Mouse (Mus musculus) CH12.LX (cell line): ENCODE measurements around the gene Socs5. TPM values are rescaled to one million over a fixed set of nuclear protein-coding genes. Genes with fewer than 3 reads are reported as not detected.

Source experiments
- DNase-seq: peaks from one replicate; pipeline ENCODE4 v3.0.0-alpha.2; 2013; ENCODE audit errors: extremely low read depth
- H3K27ac ChIP-seq: 2 replicates; pipeline ENCODE4 v1.5.1; 2012; ENCODE audit warnings: low read depth, mild to moderate bottlenecking, control low read depth, moderate library complexity; ENCODE audit not compliant: insufficient read depth
- H3K27me3 ChIP-seq: replicated peaks from 2 replicates; pipeline ENCODE3; 2012; ENCODE audit warnings: inconsistent platforms
- H3K36me3 ChIP-seq, 2 experiments: replicated peaks in 1 of 2; 2 replicates each; pipeline versions ENCODE3 to v1.6.1; 2012; ENCODE audit warnings: inconsistent platforms in 1 of 2, low read length in 1 of 2, mild to moderate bottlenecking in 1 of 2, mixed read lengths in 1 of 2, moderate library complexity in 1 of 2; ENCODE audit not compliant: control insufficient read depth in 1 of 2, insufficient read depth in 1 of 2
- H3K4me1 ChIP-seq, 2 experiments: 2 replicates each; pipeline ENCODE4 v1.6.1; 2012; ENCODE audit warnings: inconsistent platforms in 1 of 2, moderate library complexity in 1 of 2; ENCODE audit not compliant: insufficient read depth in 2 of 2, control insufficient read depth in 1 of 2
- H3K4me2 ChIP-seq: 2 replicates; pipeline ENCODE4 v1.6.1; 2012; ENCODE audit warnings: low read depth, mild to moderate bottlenecking, control low read depth; ENCODE audit not compliant: poor library complexity, insufficient read depth, severe bottlenecking
- H3K4me3 ChIP-seq, 3 experiments: fragments of 150-350 bp in 1 of 3; sonication (generic) in 1 of 3; replicated peaks in 1 of 3; 2 replicates each; pipeline versions ENCODE3 to v1.5.1; 2011 to 2012; ENCODE audit warnings: low read depth in 2 of 3, low read length in 2 of 3, mild to moderate bottlenecking in 2 of 3, moderate library complexity in 2 of 3, control low read depth in 1 of 3, improper control_type of control experiment in 1 of 3, inconsistent platforms in 1 of 3, mixed read lengths in 1 of 3; ENCODE audit not compliant: poor library complexity in 1 of 3
- H3K79me2 ChIP-seq: replicated peaks from 2 replicates; pipeline ENCODE4 v1.6.1; 2012; ENCODE audit warnings: mild to moderate bottlenecking, moderate library complexity; ENCODE audit not compliant: control insufficient read depth, poor library complexity, insufficient read depth, severe bottlenecking; ENCODE audit errors: extremely low read depth
- H3K9ac ChIP-seq: 2 replicates; pipeline ENCODE4 v1.6.1; 2012; ENCODE audit warnings: low read depth, mild to moderate bottlenecking, control low read depth, moderate library complexity; ENCODE audit not compliant: insufficient read depth
- H3K9me3 ChIP-seq: replicated peaks from 2 replicates; pipeline ENCODE3; 2012; ENCODE audit warnings: low read length, inconsistent platforms, mixed read lengths
- E2F4 ChIP-seq: IDR thresholded peaks from 2 replicates; pipeline ENCODE4 v1.6.1; 2011; ENCODE audit warnings: low read depth, low read length, improper control_type of control experiment; ENCODE audit not compliant: insufficient replicate concordance
- ELF1 ChIP-seq: IDR thresholded peaks from 2 replicates; pipeline ENCODE4 v1.6.1; 2014; ENCODE audit warnings: low read depth, mild to moderate bottlenecking, inconsistent platforms, low read length, improper control_type of control experiment
- EP300 ChIP-seq: IDR thresholded peaks from 2 replicates; pipeline ENCODE4 v1.6.1; 2011; ENCODE audit warnings: low read length, improper control_type of control experiment
- ETS1 ChIP-seq: conservative IDR thresholded peaks from 2 replicates; pipeline ENCODE4 v1.6.1; 2012; ENCODE audit warnings: low read depth, mild to moderate bottlenecking, inconsistent platforms, low read length, improper control_type of control experiment, moderate library complexity
- GABPA ChIP-seq: IDR thresholded peaks from 2 replicates; pipeline ENCODE4 v1.6.1; 2012; ENCODE audit warnings: low read depth, low read length, improper control_type of control experiment, inconsistent platforms; ENCODE audit not compliant: insufficient replicate concordance
- IRF4 ChIP-seq: IDR thresholded peaks from 2 replicates; pipeline ENCODE4 v1.6.1; 2014; ENCODE audit warnings: low read depth, mild to moderate bottlenecking, inconsistent platforms, low read length, improper control_type of control experiment
- JUN ChIP-seq: IDR thresholded peaks from 2 replicates; pipeline ENCODE4 v1.6.1; 2011; ENCODE audit warnings: low read depth, mild to moderate bottlenecking, low read length, improper control_type of control experiment, moderate library complexity; ENCODE audit not compliant: insufficient read depth
- MAX ChIP-seq: IDR thresholded peaks from 2 replicates; pipeline ENCODE4 v1.6.1; 2011; ENCODE audit warnings: low read length, improper control_type of control experiment
- MAZ ChIP-seq: IDR thresholded peaks from 2 replicates; pipeline ENCODE4 v1.6.1; 2012; ENCODE audit warnings: low read depth, mild to moderate bottlenecking, inconsistent platforms, low read length, improper control_type of control experiment, moderate library complexity
- MXI1 ChIP-seq: IDR thresholded peaks from 2 replicates; pipeline ENCODE4 v1.6.1; 2011; ENCODE audit warnings: mild to moderate bottlenecking, low read depth, low read length, improper control_type of control experiment
- NELFE ChIP-seq: IDR thresholded peaks from 2 replicates; pipeline ENCODE4 v1.6.1; 2011; ENCODE audit warnings: low read depth, low read length, improper control_type of control experiment
- NRF1 ChIP-seq: IDR thresholded peaks from 2 replicates; pipeline ENCODE4 v1.6.1; 2014; ENCODE audit warnings: low read depth, mild to moderate bottlenecking, inconsistent platforms, low read length, improper control_type of control experiment, moderate library complexity
- PAX5 ChIP-seq: IDR thresholded peaks from 2 replicates; pipeline ENCODE4 v1.6.1; 2012; ENCODE audit warnings: low read length, inconsistent platforms, mixed read lengths
- POLR2AphosphoS2 ChIP-seq: IDR thresholded peaks from 2 replicates; pipeline ENCODE4 v1.6.1; 2011; ENCODE audit warnings: low read depth, low read length, improper control_type of control experiment
- RAD21 ChIP-seq: IDR thresholded peaks from 2 replicates; pipeline ENCODE4 v1.6.1; 2011; ENCODE audit warnings: low read depth, mild to moderate bottlenecking, low read length, improper control_type of control experiment, moderate library complexity
- RCOR1 ChIP-seq: conservative IDR thresholded peaks from 2 replicates; pipeline ENCODE4 v1.6.1; 2012; ENCODE audit warnings: low read depth, mild to moderate bottlenecking, inconsistent platforms, low read length, improper control_type of control experiment
- TBP ChIP-seq: conservative IDR thresholded peaks from 2 replicates; pipeline ENCODE4 v1.6.1; 2011; ENCODE audit warnings: low read depth, low read length, improper control_type of control experiment
- ZC3H11A ChIP-seq: IDR thresholded peaks from 2 replicates; pipeline ENCODE4 v1.6.1; 2012; ENCODE audit warnings: low read depth, mild to moderate bottlenecking, inconsistent platforms, low read length, improper control_type of control experiment
- ZKSCAN1 ChIP-seq: IDR thresholded peaks from 2 replicates; pipeline ENCODE4 v1.6.1; 2012; ENCODE audit warnings: low read depth, inconsistent platforms, low read length, improper control_type of control experiment, borderline replicate concordance
- ZMIZ1 ChIP-seq: IDR thresholded peaks from 2 replicates; pipeline ENCODE4 v1.6.1; 2012; ENCODE audit warnings: low read depth, mild to moderate bottlenecking, inconsistent platforms, low read length, improper control_type of control experiment
- dilution Hi-C: fragments of 300-500 bp; cut with MboI; formaldehyde crosslinking; loops from 2 replicates; pipeline ENCODE4 v1.14.3; 2020; ENCODE audit warnings: low sequenced_read_pairs; ENCODE audit not compliant: extremely low pct_unique_long_range_greater_than_20kb, extremely low pct_ligation_motif_present
- in situ Hi-C: fragments of 300-500 bp; cut with MboI; formaldehyde crosslinking; loops from 3 replicates; pipeline ENCODE4 v1.14.3; 2019; ENCODE audit warnings: low sequenced_read_pairs, low pct_ligation_motif_present, low pct_unique_long_range_greater_than_20kb, mixed read lengths
- polyA plus RNA-seq: library from polyadenylated mRNA; unstranded; fragments of >175 nt; gene quantifications from 2 replicates; pipeline ENCODE4 v1.2.1, GENCODE M21; 2012; ENCODE audit warnings: low read depth; ENCODE audit not compliant: insufficient read length
- total RNA-seq, 2 experiments: library from RNA; depleted of rRNA; stranded (reverse); fragments of 300-350 nt in 1 of 2; fragments of >200 nt in 1 of 2; gene quantifications; 2 replicates each; pipeline ENCODE4 v1.2.3; 2012 to 2014

Socs5 gene
- total and polyA plus RNA-seq, 3 experiments, result 0.52 to 0.85 (median 0.80) TPM

DNA sequence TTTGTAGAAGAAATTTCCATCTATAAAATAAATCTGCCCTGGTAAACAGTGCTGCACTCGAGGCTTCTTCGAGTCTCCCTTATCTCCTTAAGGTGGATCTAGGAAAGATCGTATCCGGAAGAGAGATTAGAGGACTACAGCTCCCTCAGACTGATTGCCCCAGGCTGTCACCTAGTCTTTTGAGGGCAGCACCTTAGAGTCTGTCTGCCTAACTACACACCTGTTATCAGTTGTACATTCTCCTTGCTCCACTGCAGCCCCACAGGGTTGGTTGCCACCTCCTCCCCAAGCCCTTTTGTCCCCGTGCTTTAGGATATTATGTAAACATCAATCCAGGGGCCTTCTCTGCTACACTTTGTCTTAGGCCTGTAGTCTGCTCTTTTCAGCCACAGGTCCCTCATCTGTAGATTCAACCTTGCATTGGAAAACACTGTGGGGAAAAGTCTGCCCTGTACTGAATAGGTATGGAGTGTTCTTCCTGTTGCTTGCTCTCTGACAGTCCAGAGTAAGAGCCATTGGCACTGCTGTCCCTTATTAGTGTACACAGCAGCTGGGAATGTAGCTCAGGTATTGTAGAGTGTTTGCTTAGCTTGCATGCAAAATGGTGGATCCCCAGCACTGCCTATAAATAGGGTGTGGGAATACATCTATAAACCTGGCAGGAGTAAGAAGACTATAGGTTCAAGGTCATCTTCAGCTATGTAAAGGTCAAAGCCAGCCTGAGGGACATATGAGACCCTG lies 5.5 kb downstream of the Socs5 start:
- Histone ChIP-seq H3K79me2 (no peaks in the 10 kb centered on the region), H3K36me3 (no peaks in the 10 kb centered on the region), H3K9ac (no peak overlapping the region), H3K27me3 (peaks cover 2% of the 10 kb centered on the region), H3K4me2 (no peak overlapping the region), H3K4me1 (peaks cover 9 to 34% of the 10 kb centered on the region in 2 experiments), H3K4me3 (no peak overlapping the region), H3K9me3 (no peaks in the 10 kb centered on the region), H3K27ac (no peak overlapping the region)
- in situ Hi-C loops (no loop called here), dilution Hi-C loops (no loop called here)
- TF ChIP-seq ZC3H11A (no peak), RCOR1 (no peak), ZMIZ1 (no peak), ELF1 (no peak), EP300 (no peak), ETS1 (no peak)
- DNase-seq, result no peak

GRCm38 (mm10) chr17:87115615-87116014 lies 8.1 kb downstream of the Socs5 start:
- no peak for DNase-seq
- H3K4me1 ChIP-seq, result peaks cover 20 to 50% of the 10 kb centered on the region in 2 experiments
- no peak overlapping the region for H3K27ac ChIP-seq
- in situ Hi-C loops (no loop called here), dilution Hi-C loops (no loop called here)
- H3K79me2 ChIP-seq, result no peaks in the 10 kb centered on the region
- H3K36me3 ChIP-seq, result no peaks in the 10 kb centered on the region
- no peak overlapping the region for H3K4me3 ChIP-seq
- H3K4me2 ChIP-seq, result no peak overlapping the region
- TF ChIP-seq NELFE, result no peak
- no peak for TF ChIP-seq ZKSCAN1
- TF ChIP-seq NRF1, result no peak
- TF ChIP-seq MAZ, result no peak
- no peak for TF ChIP-seq GABPA
- no peak for TF ChIP-seq TBP
- no peak for TF ChIP-seq ZMIZ1
- no peak for TF ChIP-seq MAX
- no peak for TF ChIP-seq E2F4
- no peak for TF ChIP-seq POLR2AphosphoS2
- no peak for TF ChIP-seq PAX5
- TF ChIP-seq JUN, result no peak
- no peak for TF ChIP-seq RAD21
- no peak for TF ChIP-seq IRF4
- no peak for TF ChIP-seq MXI1
- TF ChIP-seq, all 38 proteins: peak for 0
- H3K27me3 ChIP-seq, result no peaks in the 10 kb centered on the region
- H3K9me3 ChIP-seq, result no peaks in the 10 kb centered on the region
- H3K9ac ChIP-seq, result no peak overlapping the region
